Mouse (Mus musculus): ENCODE results near the gene Notch2. TPM values are rescaled to one million over a fixed set of nuclear protein-coding genes. Genes with fewer than 3 reads are reported as not detected.

The Notch2 gene
- total RNA-seq, 2 experiments from 2014 or later = 19.3 to 19.5 TPM

DNA sequence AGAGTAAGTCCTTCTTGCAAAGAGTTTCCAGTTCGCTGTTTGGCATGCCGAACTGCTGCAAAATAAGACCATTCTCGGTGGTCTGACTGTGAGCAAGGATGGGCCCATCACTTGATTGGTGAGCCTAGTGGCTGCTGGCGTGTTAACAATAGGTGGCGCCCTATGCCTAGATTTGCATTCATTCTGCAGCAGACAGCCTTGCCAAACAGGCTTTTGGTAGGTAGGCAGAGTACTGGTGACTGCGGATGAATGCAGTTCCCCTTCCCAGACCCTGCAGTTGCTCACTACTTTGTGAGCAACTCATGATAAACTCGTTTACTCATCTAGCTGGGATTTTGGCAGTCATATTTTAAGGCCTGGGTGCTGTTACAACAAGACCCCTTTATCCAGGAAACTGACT lies 167.5 kb downstream of the Notch2 start:
- intact Hi-C loops (cut with DNase I) = no loop called here
- no peak for DNase-seq (ENCODE audit: low spot score)

DNA sequence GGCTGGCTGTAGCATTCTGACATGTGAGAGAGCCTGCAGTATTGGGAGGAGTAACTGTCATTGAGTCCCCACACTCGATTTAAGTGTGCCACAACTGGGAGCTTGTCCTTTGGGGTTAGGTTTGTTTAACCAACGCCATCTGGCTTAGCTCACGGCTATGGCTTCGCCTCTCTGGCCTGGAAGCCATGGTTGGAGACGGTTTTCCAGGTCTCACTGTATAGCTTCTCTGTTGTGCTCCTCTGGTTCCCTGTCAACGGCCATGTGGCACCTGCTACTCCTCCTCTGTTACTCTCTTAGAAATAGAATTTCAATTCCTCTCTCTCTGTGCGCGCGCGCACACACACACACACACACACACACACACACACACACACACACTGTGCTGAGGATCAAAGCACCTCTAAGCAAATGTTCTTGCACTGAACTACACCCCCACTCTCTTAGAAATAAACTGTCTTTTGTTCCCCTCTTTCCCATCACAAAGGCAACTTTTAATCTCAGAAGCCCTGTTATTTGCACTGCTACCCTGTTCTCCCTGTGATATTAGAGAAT lies 171.9 kb downstream of the Notch2 start:
- DNase-seq (ENCODE audit: low spot score) = no peak
- intact Hi-C loops (cut with DNase I) = no loop called here

DNA sequence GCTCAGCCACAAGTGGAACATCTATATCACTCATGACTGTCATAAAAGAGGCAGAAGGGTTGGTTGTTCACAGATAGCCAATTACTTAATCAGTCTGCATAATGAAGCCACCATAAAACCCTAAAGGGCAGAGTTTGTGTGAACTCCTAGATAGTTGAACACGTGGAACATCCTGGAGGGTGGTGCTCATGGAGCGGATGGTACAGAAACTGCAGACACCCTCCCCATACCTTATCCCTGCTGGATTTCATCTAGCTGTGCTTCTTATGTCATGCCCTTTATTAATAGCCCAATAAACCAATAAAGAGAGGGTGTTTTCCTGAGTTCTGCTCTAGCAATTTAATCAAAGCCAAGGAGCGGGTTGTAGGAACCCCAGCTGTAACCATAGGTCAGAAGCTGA lies 174.4 kb downstream of the Notch2 start:
- intact Hi-C loops (cut with DNase I) = no loop called here
- DNase-seq (ENCODE audit: low spot score) = no peak

DNA sequence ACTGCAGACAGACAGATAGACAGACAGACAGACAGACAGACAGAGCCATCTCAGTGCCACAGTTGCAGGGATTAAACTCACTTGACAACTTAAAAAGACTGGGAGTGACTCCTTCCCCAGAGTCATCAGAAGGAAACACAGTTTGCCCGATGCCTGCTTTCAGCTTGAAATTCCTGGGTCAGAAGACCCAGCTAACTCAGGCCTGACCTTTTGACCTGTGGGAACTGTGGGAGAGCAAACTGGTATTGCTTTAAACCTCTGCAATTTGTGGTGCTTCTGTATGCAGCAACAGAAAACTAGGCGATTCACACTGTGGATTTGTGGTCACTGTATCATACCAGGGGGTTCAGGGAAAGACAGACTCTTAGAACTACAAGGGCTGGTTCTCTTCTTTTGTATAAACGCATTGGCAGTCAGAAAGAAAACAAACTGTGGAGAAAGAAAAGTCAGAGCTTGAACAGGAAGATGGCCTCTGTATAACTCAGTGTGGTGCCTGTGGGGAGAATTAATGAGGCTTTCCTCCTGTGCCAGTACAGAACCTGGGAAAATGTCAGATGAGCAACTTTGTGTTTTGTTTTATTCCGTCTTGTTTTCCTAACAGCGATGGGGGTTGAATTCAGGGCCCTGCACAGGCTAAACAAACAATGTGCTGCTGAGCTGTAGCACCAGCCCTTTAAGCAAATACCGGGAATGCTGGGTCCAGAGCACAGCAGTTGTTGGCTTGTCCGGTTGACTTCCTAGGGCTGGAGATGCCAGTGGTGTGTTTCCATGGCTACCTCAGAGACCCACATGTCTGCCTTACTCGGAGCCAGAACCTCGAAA lies 184.6 kb downstream of the Notch2 start:
- intact Hi-C loops (cut with DNase I) = no loop called here
- DNase-seq (ENCODE audit: low spot score) = no peak

DNA sequence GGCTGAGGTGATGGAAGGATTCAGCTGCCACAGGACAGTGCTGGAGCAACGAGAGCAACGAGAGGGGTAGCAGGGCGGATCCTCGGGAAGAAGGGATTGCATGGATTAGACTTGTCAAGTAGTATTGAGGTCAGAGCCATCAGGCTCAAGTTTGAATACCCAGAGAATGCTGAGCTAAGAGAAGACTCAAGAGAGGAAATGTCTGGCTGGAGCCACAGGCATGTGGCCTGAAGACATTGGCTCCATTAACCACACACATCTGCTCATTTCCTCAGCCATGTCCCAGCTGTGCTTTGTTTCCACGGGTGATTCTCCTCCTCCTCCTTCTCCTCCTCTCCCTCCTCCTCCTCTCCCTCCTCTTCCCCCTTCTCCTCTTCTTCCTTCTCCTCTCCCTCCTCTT lies 186.4 kb downstream of the Notch2 start:
- intact Hi-C loops (cut with DNase I) = no loop called here
- DNase-seq (ENCODE audit: low spot score) = peak; percentile 3

Other genes starting within 250 kb of the Notch2 start
- 1,000 to 10,000 TPM; 1,803 to 1,950 TPM for gene Pde4dip, start 124.8 kb upstream of the Notch2 start, total RNA-seq (2021)
- 10 to 100 TPM; 40.8 to 45.4 TPM for gene Sec22b, start 112.3 kb upstream of the Notch2 start, total RNA-seq (2021)
- gene Adam30, start 147.1 kb downstream of the Notch2 start, total RNA-seq (2021) = not detected
- gene Reg4, start 208.6 kb downstream of the Notch2 start, total RNA-seq (2021) = not detected

Measured in heart, postnatal 25 days (tissue).